Mouse (Mus musculus) brain, embryonic 14.5 days (tissue): ENCODE results near the gene Med13l.

Source experiments
- CTCF ChIP-seq: fragments of 200-500 bp; IDR thresholded peaks from 2 replicates; pipeline ENCODE4 v1.5.1; 2012; ENCODE audit warnings: inconsistent platforms, mild to moderate bottlenecking, moderate library complexity, borderline replicate concordance; ENCODE audit not compliant: insufficient read depth, insufficient read length; ENCODE audit errors: extremely low read depth
- POLR2A ChIP-seq: fragments of 200-500 bp; IDR thresholded peaks from 2 replicates; pipeline ENCODE4 v1.6.1; 2012; ENCODE audit warnings: mild to moderate bottlenecking, inconsistent platforms, borderline replicate concordance; ENCODE audit not compliant: poor library complexity, insufficient read depth, insufficient read length, severe bottlenecking; ENCODE audit errors: extremely low read depth

- no peak for TF ChIP-seq CTCF
- TF ChIP-seq POLR2A = no peak
These were observed 9.4 kb downstream of the Med13l start for GRCm38 (mm10) chr5:118569606-118570580.
